27 mouse cellular contexts compared by ENCODE assay signal in the genomic region with DNA sequence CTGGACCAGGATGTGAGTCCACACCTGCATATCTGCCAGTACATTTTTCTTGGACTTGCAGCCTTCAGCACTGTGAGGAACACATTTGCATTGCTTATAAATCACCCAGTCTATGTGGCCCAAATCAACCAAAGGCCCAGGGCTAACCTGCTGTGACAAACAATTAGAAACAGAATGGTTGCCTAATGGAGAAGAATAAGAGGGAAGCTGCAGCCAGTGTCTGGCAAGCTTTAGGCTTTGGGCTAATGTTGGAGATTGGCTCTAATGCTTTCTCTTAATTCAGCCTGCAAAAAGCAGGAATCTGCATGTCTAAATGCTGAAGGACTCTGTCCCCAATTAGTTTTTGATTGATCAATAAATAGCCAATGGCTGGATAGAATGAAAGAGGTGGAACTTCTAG.
"Had no signal": no experiment of that assay in that cellular context is flagged by ENCODE, and none has a peak within 500 bp of the region (broad histone marks: within the 10 kb centered on the region; RNA-seq: fewer than 3 reads in every experiment).

No protein-coding gene starts in this region.

- H3K27me3 ChIP-seq: embryonic facial prominence, embryonic 12.5 days; embryonic facial prominence, embryonic 13.5 days; embryonic facial prominence, embryonic 15.5 days; forebrain, embryonic 12.5 days; forebrain, embryonic 13.5 days; forebrain, embryonic 15.5 days; heart, embryonic 12.5 days had no signal

- H3K36me3 ChIP-seq: embryonic facial prominence, embryonic 12.5 days; embryonic facial prominence, embryonic 13.5 days; embryonic facial prominence, embryonic 15.5 days; forebrain, embryonic 10.5 days; forebrain, embryonic 12.5 days; forebrain, embryonic 15.5 days; heart, embryonic 10.5 days; heart, embryonic 12.5 days had no signal

- H3K9me3 ChIP-seq: embryonic facial prominence, embryonic 12.5 days; embryonic facial prominence, embryonic 13.5 days; embryonic facial prominence, embryonic 15.5 days; forebrain, embryonic 10.5 days; forebrain, embryonic 12.5 days; forebrain, embryonic 13.5 days; forebrain, embryonic 15.5 days; heart, embryonic 10.5 days had no signal

- ATAC-seq: forebrain, embryonic 13.5 days; forebrain, embryonic 14.5 days; forebrain, embryonic 15.5 days; forebrain, embryonic 16.5 days; forebrain, postnatal 0 days had no signal

- DNase-seq: cerebellum, postnatal 10 days; cerebellum, postnatal 14 days; cerebellum, postnatal 25 days; cerebellum, postnatal 36 days; embryo, embryonic 11 days; forebrain, postnatal 0 days; gastrocnemius, adult 2 months; gastrocnemius, postnatal 10 days; gastrocnemius, postnatal 14 days; gastrocnemius, postnatal 25 days; gastrocnemius, postnatal 36 days; heart, adult 11 months; heart, adult 18-20 months; heart, adult 2 months had no signal

- H3K9ac ChIP-seq: embryonic facial prominence, embryonic 12.5 days; embryonic facial prominence, embryonic 13.5 days; embryonic facial prominence, embryonic 15.5 days; forebrain, embryonic 12.5 days; forebrain, embryonic 13.5 days; forebrain, embryonic 15.5 days; forebrain, postnatal 0 days; heart, embryonic 12.5 days had no signal

- H3K27ac ChIP-seq: embryonic facial prominence, embryonic 12.5 days; embryonic facial prominence, embryonic 13.5 days; embryonic facial prominence, embryonic 15.5 days; forebrain, embryonic 10.5 days; forebrain, embryonic 12.5 days; forebrain, embryonic 13.5 days; forebrain, embryonic 15.5 days; gastrocnemius, adult 2 months; heart, adult 2 months; heart, embryonic 10.5 days had no signal

- H3K4me3 ChIP-seq: embryonic facial prominence, embryonic 12.5 days; embryonic facial prominence, embryonic 13.5 days; embryonic facial prominence, embryonic 15.5 days; erythroblast, embryonic 14.5 days; forebrain, embryonic 10.5 days; forebrain, embryonic 12.5 days; forebrain, embryonic 13.5 days; forebrain, embryonic 15.5 days; gastrocnemius, adult 2 months; heart, adult 2 months; heart, embryonic 10.5 days; heart, embryonic 12.5 days had no signal

- H3K4me2 ChIP-seq: embryonic facial prominence, embryonic 12.5 days; embryonic facial prominence, embryonic 13.5 days; embryonic facial prominence, embryonic 15.5 days; forebrain, embryonic 12.5 days; forebrain, embryonic 13.5 days; forebrain, embryonic 15.5 days; heart, embryonic 11.5 days; heart, embryonic 12.5 days had no signal

- H3K4me1 ChIP-seq: embryonic facial prominence, embryonic 12.5 days; embryonic facial prominence, embryonic 13.5 days; embryonic facial prominence, embryonic 15.5 days; forebrain, embryonic 10.5 days; forebrain, embryonic 12.5 days; forebrain, embryonic 13.5 days; forebrain, embryonic 15.5 days; heart, embryonic 10.5 days; heart, embryonic 12.5 days had no signal
